Mouse (Mus musculus) bone marrow macrophage, adult 2 months (primary cell): ENCODE data around the gene Srgap1. TPM values are rescaled to one million over a fixed set of nuclear protein-coding genes. Genes with fewer than 3 reads are reported as not detected.
A peak's percentile ranks its signal among the peaks of the same experiment; 100 is the strongest.

Source experiments
- H3K27ac ChIP-seq: 2 replicates; pipeline ENCODE4 v1.5.1; 2012; ENCODE audit warnings: low read depth, low read length; ENCODE audit not compliant: insufficient read depth
- H3K4me1 ChIP-seq: 2 replicates; pipeline ENCODE4 v1.6.1; 2012; ENCODE audit warnings: low read length; ENCODE audit not compliant: control insufficient read depth, insufficient read depth
- H3K4me3 ChIP-seq: 2 replicates; pipeline ENCODE4 v1.5.1; 2012; ENCODE audit warnings: mild to moderate bottlenecking, low read length, moderate library complexity; ENCODE audit not compliant: insufficient read depth
- CTCF ChIP-seq: IDR thresholded peaks from 2 replicates; pipeline ENCODE4 v1.5.1; 2012; ENCODE audit warnings: low read depth, mild to moderate bottlenecking, low read length, moderate library complexity
- POLR2A ChIP-seq: IDR thresholded peaks from 2 replicates; pipeline ENCODE4 v1.6.1; 2012; ENCODE audit warnings: mild to moderate bottlenecking, low read depth, low read length, borderline replicate concordance
- polyA plus RNA-seq: library from polyadenylated mRNA; stranded (reverse); fragments of >200 nt; gene quantifications from 2 replicates; pipeline ENCODE4 v1.2.4, GENCODE M21; 2012; ENCODE audit not compliant: missing spikeins, insufficient read depth, insufficient read length

The Srgap1 gene
- polyA plus RNA-seq, 1 experiment: not detected

DNA sequence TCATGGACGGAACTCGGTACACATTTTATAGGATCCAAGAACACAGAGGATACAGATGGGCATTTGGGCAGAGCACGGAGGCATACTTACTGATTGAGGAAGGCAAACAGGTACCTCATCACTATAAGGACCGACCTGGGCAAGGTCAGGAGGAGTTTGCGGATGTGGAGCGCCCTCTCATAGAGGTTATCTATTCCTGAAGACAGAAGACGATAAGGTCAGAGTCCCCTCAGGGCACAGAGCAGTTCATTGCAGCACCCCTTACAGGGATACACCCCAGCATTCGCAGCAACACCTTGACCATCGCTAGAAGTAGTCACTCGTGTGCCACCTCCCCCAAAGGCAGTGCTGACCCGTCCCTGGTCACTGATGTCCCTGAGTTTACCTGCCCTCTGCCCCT, 239.3 kb downstream of the Srgap1 start:
- no peaks in the 10 kb centered on the region for H3K4me1 ChIP-seq
- H3K27ac ChIP-seq: no peak overlapping the region
- no peak for TF ChIP-seq CTCF
- TF ChIP-seq POLR2A: no peak
- H3K4me3 ChIP-seq: no peak overlapping the region

GRCm38 (mm10) chr10:121806806-121807205, 240.3 kb downstream of the Srgap1 start:
- Histone ChIP-seq H3K27ac (no peak overlapping the region), H3K4me3 (no peak overlapping the region), H3K4me1 (no peaks in the 10 kb centered on the region)
- no peak for TF ChIP-seq POLR2A
- no peak for TF ChIP-seq CTCF

- TF ChIP-seq POLR2A (no peak), CTCF (no peak)
- no peaks in the 10 kb centered on the region for H3K4me1 ChIP-seq
- no peak overlapping the region for H3K4me3 ChIP-seq
- H3K27ac ChIP-seq: no peak overlapping the region
Observed at GRCm38 (mm10) chr10:121805933-121806341, 241.2 kb downstream of the Srgap1 start.

DNA sequence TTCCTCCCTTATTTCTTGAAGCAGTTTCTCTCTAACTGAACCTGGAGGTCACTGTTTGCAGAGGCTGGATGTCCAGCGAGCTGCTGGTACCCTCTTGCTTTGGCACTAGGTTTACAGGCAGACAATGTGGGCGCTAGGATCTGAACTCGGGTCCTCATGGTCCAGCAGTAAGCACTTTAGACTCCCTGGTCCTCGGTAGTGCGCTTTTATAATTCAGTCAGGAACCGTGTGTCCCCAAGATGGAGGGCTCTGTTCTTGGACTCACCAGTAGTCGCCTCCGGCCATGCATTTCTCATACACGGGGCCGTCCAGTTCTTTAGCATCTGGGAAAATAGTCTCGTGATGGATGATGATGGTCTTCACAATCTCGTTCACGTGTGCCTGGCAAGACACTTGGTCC, 242.6 kb downstream of the Srgap1 start:
- TF ChIP-seq POLR2A (no peak), CTCF (no peak)
- H3K27ac ChIP-seq: no peak overlapping the region
- no peak overlapping the region for H3K4me3 ChIP-seq
- no peaks in the 10 kb centered on the region for H3K4me1 ChIP-seq

DNA sequence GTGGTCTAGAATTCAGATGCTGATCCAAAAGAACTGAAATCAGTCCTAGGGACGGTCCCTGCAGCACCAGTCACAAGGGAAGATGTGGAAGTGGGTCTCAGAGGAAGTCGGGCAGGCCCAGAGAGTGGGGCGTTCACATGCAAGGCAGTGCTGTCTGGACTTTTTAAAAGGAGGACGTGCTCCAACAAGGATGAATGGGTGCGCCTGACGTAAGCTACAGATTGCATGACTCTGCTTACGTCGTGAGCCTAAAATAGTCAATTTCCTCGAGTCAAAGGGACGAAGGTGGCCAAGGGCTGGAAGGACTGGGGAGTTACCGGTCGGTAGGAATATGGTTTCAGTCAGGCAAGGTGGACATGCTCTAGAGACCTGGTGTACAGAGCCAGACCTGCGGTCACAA, 247.1 kb downstream of the Srgap1 start:
- Histone ChIP-seq H3K27ac (no peak overlapping the region), H3K4me1 (peaks cover 8% of the 10 kb centered on the region), H3K4me3 (no peak overlapping the region)
- TF ChIP-seq POLR2A (no peak), CTCF (no peak)

DNA sequence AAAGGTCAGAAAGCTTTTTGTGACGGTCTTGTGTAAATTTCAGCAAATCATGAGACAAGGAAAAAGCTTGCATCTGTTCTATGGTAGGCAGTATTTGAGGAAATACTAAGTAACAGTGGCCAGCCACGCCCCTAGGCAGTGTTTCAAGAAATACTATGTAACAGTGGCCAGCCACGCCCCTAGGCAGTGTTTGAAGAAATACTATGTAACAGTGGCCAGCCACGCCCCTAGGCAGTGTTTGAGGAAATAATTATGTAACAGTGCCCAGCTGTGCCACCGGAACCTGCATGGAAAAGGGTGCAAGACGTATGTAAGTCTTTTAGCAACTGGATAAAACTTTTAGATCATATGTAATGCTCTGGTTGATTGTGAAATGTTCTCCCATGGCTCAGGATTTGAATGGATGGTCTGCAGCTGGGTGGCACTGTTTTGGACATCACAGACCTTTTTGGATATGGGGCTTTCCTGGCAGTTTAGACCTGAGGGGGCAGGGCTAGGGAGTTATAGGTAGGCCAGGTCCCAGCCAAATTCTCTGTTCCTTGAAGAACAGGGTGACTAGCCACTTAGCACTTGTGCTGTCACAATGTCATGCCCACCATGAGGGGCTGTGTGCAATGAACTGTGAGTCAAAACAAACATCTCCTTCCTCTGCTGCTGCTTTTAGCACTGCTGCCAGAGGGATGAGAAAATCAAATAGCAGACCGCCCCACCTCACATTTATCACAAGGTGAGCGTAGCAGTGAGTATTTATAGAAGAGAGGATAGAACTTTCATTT, 250.9 kb downstream of the Srgap1 start:
- Histone ChIP-seq H3K4me1 (peaks cover 8% of the 10 kb centered on the region), H3K4me3 (peak overlapping the region; percentile 25), H3K27ac (no peak overlapping the region)
- TF ChIP-seq POLR2A (no peak), CTCF (no peak)

DNA sequence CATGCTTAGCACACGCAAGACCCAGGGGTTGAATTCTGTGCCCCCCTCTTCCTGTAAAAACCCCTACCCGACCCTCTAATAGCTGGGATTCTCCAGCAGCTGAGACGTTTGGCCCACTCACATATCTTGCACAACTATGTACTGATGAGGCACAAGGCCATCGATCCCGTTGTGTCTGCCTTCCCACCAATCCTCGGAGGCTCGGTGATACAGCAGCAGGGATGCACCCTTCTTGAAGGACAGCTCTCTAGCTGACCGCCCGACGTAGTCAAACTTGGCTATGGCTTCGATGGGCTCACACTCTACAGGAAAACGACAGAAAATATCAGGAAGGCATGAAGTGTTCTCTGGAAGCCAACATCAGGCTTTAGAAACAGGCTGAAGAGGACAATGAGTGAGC, 252.6 kb downstream of the Srgap1 start:
- H3K27ac ChIP-seq: no peak overlapping the region
- peaks cover 8% of the 10 kb centered on the region for H3K4me1 ChIP-seq
- H3K4me3 ChIP-seq: no peak overlapping the region
- TF ChIP-seq CTCF (no peak), POLR2A (no peak)

DNA sequence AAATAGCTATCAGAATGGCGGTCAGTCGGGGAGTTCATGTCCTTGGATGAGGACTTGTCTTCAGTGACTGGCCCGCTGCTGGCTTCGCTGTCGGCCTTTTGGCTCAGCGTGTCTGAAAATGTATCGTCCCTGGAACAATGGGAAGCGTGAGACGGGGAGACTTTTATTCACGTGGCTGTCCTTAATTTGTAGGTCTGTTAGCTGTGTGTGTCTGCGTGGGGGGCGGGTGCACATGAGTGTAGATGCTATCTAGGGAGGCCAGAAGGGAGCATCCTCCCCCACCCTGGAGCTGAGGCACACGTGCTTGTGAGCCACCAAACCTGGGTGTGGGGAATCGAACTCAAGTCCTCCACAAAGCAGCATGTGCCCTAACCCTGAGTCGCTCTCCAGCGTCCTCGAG, 254.5 kb downstream of the Srgap1 start:
- TF ChIP-seq CTCF (no peak), POLR2A (no peak)
- H3K4me3 ChIP-seq: no peak overlapping the region
- H3K4me1 ChIP-seq: peaks cover 8% of the 10 kb centered on the region
- H3K27ac ChIP-seq: no peak overlapping the region

GRCm38 (mm10) chr10:121790078-121790477, 257.0 kb downstream of the Srgap1 start:
- TF ChIP-seq POLR2A (no peak), CTCF (no peak)
- H3K4me1 ChIP-seq: no peaks in the 10 kb centered on the region

GRCm38 (mm10) chr10:121788536-121788935, 258.6 kb downstream of the Srgap1 start:
- Histone ChIP-seq H3K4me3 (no peak overlapping the region), H3K27ac (no peak overlapping the region), H3K4me1 (no peaks in the 10 kb centered on the region)
- TF ChIP-seq POLR2A (no peak), CTCF (no peak)

More at GRCm38 (mm10) chr10:121790078-121790477, 257.0 kb downstream of the Srgap1 start:
- Histone ChIP-seq H3K27ac (no peak overlapping the region), H3K4me3 (no peak overlapping the region)
